Mouse (Mus musculus): Measurements from ENCODE around the gene Olfr1254. TPM values are rescaled to one million over a fixed set of nuclear protein-coding genes. Genes with fewer than 3 reads are reported as not detected.

The Olfr1254 gene
- total RNA-seq (2021): not detected
- long read RNA-seq, experiment 1: 0 reads
- long read RNA-seq, experiment 2: 0 reads

- no peak for DNase-seq
These were observed at the start of gene Olfr1254 for GRCm38 (mm10) chr2:89793519-89793918. Gene Olfr1254 (minus strand): TSS chr2:89793619.

DNA sequence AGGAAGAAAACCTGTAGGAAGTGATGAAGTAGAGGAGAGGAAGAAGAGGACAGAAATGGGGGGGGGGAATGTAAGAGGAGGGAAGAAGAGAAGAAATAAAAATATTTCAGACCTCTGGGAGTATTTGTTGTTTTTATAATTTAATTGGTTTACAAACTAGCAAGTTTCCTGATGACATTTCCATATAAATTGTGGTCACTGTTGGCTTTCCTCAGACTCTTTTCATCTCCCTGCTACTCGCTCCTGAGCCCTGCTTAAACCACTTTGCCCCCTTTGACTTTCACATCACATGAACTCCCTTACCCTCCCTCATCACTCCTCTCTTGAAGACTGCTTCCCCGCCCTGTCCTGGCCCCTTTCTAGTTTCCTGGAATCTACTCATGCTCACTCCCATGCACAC lies 48.0 kb upstream of the Olfr1254 start, which contains the start of gene Olfr1256:
Olfr1256 (minus strand) TSS at position 101 of the 400 bp plus-strand sequence.
- DNase-seq: no peak

DNA sequence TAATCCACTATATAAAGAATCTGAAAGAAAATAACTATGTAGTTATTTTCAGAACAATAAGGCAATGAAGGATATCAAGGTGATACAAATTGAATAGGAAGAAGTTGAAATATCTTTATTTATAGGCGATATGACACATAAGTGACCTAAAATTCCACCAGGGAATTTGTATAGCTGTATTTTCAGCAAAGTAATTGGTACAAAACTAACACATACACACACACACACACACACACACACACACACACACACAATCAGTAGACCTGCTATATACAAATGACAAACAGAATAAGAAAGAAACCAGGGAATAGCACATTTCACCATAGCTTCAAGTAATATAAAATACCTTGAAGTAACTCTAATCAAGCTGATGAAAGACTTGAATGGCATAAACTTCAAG lies 26.8 kb upstream of the Olfr1254 start:
- peak in 1 of 2 experiments; percentile 9 for DNase-seq

DNA sequence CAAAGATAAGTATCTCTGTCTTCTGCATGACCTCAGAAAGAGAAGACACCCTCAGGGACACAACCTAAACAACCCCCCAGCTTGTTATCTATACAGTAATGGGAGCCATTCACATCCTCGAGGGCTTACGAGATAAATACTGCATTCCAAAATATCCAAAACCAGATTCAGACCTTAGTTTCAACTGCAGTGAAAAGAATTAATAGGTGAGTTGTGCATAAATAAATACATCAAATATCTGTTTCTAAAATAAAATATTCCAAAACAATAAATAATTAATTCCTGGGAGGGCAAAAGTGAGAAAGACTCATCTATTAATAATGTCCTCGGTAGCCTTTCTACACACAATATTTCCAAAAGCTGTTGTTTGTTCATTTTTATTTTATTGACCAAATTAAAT lies 18.3 kb upstream of the Olfr1254 start, which contains the start of gene Olfr1255:
Olfr1255 (plus strand) TSS at position 301 of the 400 bp plus-strand sequence.
- DNase-seq: no peak

DNA sequence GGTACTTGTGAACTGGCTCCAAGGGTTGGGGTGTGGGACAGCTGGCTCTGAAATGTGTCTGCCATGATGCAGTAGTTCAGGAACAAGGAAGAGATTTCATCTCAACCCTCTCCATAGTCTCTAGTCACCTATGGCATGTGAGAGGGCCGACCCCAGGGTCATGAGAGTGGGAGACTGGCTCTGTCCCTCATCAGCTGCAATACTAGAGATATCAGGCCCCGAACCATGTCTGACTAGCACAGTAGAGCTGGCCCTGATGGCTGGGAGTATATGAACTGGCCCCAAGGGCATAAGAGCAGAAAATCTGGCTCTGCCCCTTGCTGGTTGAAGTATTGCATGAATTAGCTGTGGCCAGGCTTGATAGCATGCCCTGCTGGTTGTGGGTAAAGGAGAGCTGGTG lies 17.3 kb upstream of the Olfr1254 start:
- no peak for DNase-seq

GRCm38 (mm10) chr2:89799583-89799982 lies 6.2 kb upstream of the Olfr1254 start:
- DNase-seq: no peak

DNA sequence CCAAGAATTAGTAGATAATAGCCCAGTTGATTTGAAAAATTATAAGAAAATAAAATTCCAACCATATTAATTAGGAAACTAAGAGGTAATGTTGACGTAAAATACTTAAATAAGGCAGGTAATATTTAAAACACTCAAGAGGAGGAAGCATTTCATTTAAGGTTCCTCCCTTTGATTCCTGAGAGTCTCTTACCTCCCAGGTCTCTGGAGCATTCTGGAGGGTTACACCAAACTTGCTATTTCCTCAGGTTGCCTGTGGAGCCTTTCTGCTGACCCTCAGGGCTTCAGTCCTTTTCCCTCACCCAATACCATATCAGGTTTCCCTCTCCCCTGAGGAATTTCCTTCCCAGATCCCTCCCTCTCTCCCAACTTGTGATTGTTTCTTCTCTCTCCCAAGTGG lies 36.4 kb downstream of the Olfr1254 start, which contains the start of gene Olfr1253:
Olfr1253 (minus strand) TSS at position 101 of the 400 bp plus-strand sequence.
- DNase-seq: no peak

Other genes starting within 250 kb of the Olfr1254 start
- gene Olfr1245, start 215.2 kb downstream of the Olfr1254 start, total RNA-seq (2021): not detected
- not detected for gene Olfr1246, start 200.5 kb downstream of the Olfr1254 start, total RNA-seq (2021)
- not detected for gene Olfr1247, start 179.5 kb downstream of the Olfr1254 start, total RNA-seq (2021)
- not detected for gene Olfr1248, start 175.4 kb downstream of the Olfr1254 start, total RNA-seq (2021)
- gene Olfr1249, start 158.6 kb downstream of the Olfr1254 start, total RNA-seq (2021): not detected
- gene Olfr1250, start 132.2 kb downstream of the Olfr1254 start, total RNA-seq (2021): not detected
- not detected for gene Olfr1251, start 121.7 kb downstream of the Olfr1254 start, total RNA-seq (2021)
- gene Olfr1252, start 68.6 kb downstream of the Olfr1254 start, total RNA-seq (2021): not detected
- not detected for gene Olfr1253, start 36.5 kb downstream of the Olfr1254 start, total RNA-seq (2021)
- not detected for gene Olfr1255, start 18.4 kb upstream of the Olfr1254 start, total RNA-seq (2021)
- not detected for gene Olfr1256, start 47.9 kb upstream of the Olfr1254 start, total RNA-seq (2021)
- not detected for gene Olfr48, start 54.6 kb upstream of the Olfr1254 start, total RNA-seq (2021)
- not detected for gene Olfr1257, start 84.8 kb upstream of the Olfr1254 start, total RNA-seq (2021)
- not detected for gene Olfr1258, start 133.7 kb upstream of the Olfr1254 start, total RNA-seq (2021)
- gene Olfr1259, start 155.0 kb upstream of the Olfr1254 start, total RNA-seq (2021): not detected
- not detected for gene Olfr1260, start 180.7 kb upstream of the Olfr1254 start, total RNA-seq (2021)
- gene Olfr1261, start 197.6 kb upstream of the Olfr1254 start, total RNA-seq (2021): not detected
- not detected for gene Olfr1262, start 206.5 kb upstream of the Olfr1254 start, total RNA-seq (2021)
- gene Olfr1263, start 218.5 kb upstream of the Olfr1254 start, total RNA-seq (2021): not detected
- gene Olfr1264, start 232.0 kb upstream of the Olfr1254 start, total RNA-seq (2021): not detected
- not detected for gene Olfr1265, start 241.7 kb upstream of the Olfr1254 start, total RNA-seq (2021)

All from adrenal gland, postnatal 36 days (tissue).